Mouse (Mus musculus) bone marrow, adult 2 months (tissue): ENCODE data around the gene Stmn1.

Experiments used
- CTCF ChIP-seq: fragments of 200-500 bp; IDR thresholded peaks from 2 replicates; pipeline ENCODE4 v1.5.1; 2011; ENCODE audit warnings: low read length, control low read depth; ENCODE audit not compliant: control insufficient read depth, insufficient read depth
- POLR2A ChIP-seq: fragments of 200-500 bp; IDR thresholded peaks from 2 replicates; pipeline ENCODE4 v1.6.1; 2011; ENCODE audit warnings: low read depth, mild to moderate bottlenecking, control low read depth, low read length, borderline replicate concordance; ENCODE audit not compliant: control insufficient read depth

GRCm38 (mm10) chr4:134469341-134469796, 1.2 kb downstream of the Stmn1 start:
- no peak for TF ChIP-seq POLR2A
- no peak for TF ChIP-seq CTCF
